Mouse (Mus musculus) MEL (cell line): ENCODE measurements around the gene Ccl1.

Source experiments
- CTCF ChIP-seq, 3 experiments: IDR thresholded peaks in 2 of 3; conservative IDR thresholded peaks in 1 of 3; 2 replicates each; pipeline ENCODE4 v1.5.1; 2011 to 2012; ENCODE audit warnings: low read length in 3 of 3, low read depth in 2 of 3, mild to moderate bottlenecking in 2 of 3, improper control_type of control experiment in 1 of 3, inconsistent platforms in 1 of 3, mixed read lengths in 1 of 3, moderate library complexity in 1 of 3; ENCODE audit not compliant: control insufficient read depth in 1 of 3, insufficient read depth in 1 of 3, poor library complexity in 1 of 3, severe bottlenecking in 1 of 3
- GATA1 ChIP-seq: IDR thresholded peaks from 2 replicates; pipeline ENCODE4 v1.6.1; 2011; ENCODE audit warnings: low read depth, low read length, improper control_type of control experiment
- MAZ ChIP-seq: IDR thresholded peaks from 2 replicates; pipeline ENCODE4 v1.6.1; 2012; ENCODE audit warnings: low read depth, mild to moderate bottlenecking, inconsistent platforms, low read length, improper control_type of control experiment
- MEF2A ChIP-seq: IDR thresholded peaks from 2 replicates; pipeline ENCODE4 v1.6.1; 2014; ENCODE audit warnings: low read depth, mild to moderate bottlenecking, inconsistent platforms, low read length, improper control_type of control experiment; ENCODE audit not compliant: poor library complexity, insufficient replicate concordance, severe bottlenecking; ENCODE audit errors: extremely low read depth
- NRF1 ChIP-seq: IDR thresholded peaks from 2 replicates; pipeline ENCODE4 v1.6.1; 2014; ENCODE audit warnings: low read depth, mild to moderate bottlenecking, inconsistent platforms, low read length, improper control_type of control experiment, moderate library complexity; ENCODE audit not compliant: poor library complexity, insufficient read depth, severe bottlenecking
- POLR2A ChIP-seq, 2 experiments: IDR thresholded peaks; 2 replicates each; pipeline ENCODE4 v1.6.1; 2011 to 2012; ENCODE audit warnings: low read length in 2 of 2, mild to moderate bottlenecking in 2 of 2, control low read depth in 1 of 2, improper control_type of control experiment in 1 of 2, low read depth in 1 of 2, moderate library complexity in 1 of 2; ENCODE audit not compliant: control insufficient read depth in 1 of 2, insufficient read depth in 1 of 2, poor library complexity in 1 of 2
- RCOR1 ChIP-seq: IDR thresholded peaks from 2 replicates; pipeline ENCODE4 v1.6.1; 2012; ENCODE audit warnings: low read depth, mild to moderate bottlenecking, inconsistent platforms, low read length, improper control_type of control experiment
- USF1 ChIP-seq: IDR thresholded peaks from 2 replicates; pipeline ENCODE4 v1.6.1; 2014; ENCODE audit warnings: low read depth, mild to moderate bottlenecking, inconsistent platforms, low read length, improper control_type of control experiment, moderate library complexity
- USF2 ChIP-seq, 2 experiments: IDR thresholded peaks; 2 replicates each; pipeline ENCODE4 v1.6.1; 2011 to 2012; ENCODE audit warnings: improper control_type of control experiment in 2 of 2, low read length in 2 of 2, borderline replicate concordance in 1 of 2, inconsistent platforms in 1 of 2, low read depth in 1 of 2, mild to moderate bottlenecking in 1 of 2; ENCODE audit not compliant: insufficient read depth in 1 of 2
- ZKSCAN1 ChIP-seq: IDR thresholded peaks from 2 replicates; pipeline ENCODE4 v1.6.1; 2012; ENCODE audit warnings: low read depth, mild to moderate bottlenecking, inconsistent platforms, low read length, improper control_type of control experiment, moderate library complexity

DNA sequence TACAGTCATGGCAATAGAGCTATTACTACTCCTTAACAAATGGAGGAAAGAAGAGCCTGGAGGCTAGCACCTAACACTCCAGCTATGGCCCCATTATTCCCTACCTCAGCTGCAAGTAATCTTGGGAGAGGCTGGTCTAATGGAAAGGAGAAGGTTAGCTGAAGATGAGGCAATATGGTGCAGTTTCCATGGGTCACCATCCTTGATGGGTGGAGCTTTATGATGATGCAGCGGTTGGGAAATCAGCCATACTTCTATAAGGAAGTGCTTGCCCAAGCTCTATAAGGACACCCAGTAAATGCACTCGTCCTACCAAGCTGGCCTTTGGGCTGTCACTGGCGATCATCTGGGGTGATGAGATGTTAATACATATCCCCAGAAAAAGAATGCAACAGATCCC, 107.7 kb downstream of the Ccl1 start:
- no peak for TF ChIP-seq ZKSCAN1
- TF ChIP-seq RCOR1, result no peak
- no peak for TF ChIP-seq USF2 (IDR thresholded peaks at IDR 0.05; ENCODE audit: borderline replicate concordance in 1 of 2, insufficient read depth in 1 of 2, low read depth in 1 of 2, low read length in 2 of 2)
- no peak for TF ChIP-seq MEF2A
- no peak for TF ChIP-seq GATA1
- no peak for TF ChIP-seq CTCF (IDR thresholded peaks at IDR 0.05 in 2 of 3, conservative IDR thresholded peaks at IDR 0.05 in 1 of 3; ENCODE audit: control insufficient read depth in 1 of 3, insufficient read depth in 1 of 3, low read depth in 2 of 3, low read length in 3 of 3, poor library complexity in 1 of 3, severe bottlenecking in 1 of 3)
- no peak for TF ChIP-seq USF1
- TF ChIP-seq MAZ, result no peak
- no peak for TF ChIP-seq POLR2A (IDR thresholded peaks at IDR 0.05; ENCODE audit: control insufficient read depth in 1 of 2, insufficient read depth in 1 of 2, low read depth in 1 of 2, low read length in 2 of 2, poor library complexity in 1 of 2)
- no peak for TF ChIP-seq NRF1
